Mouse (Mus musculus): ENCODE data around the gene Cyp1b1. TPM values are rescaled to one million over a fixed set of nuclear protein-coding genes. Genes with fewer than 3 reads are reported as not detected.

Cyp1b1 gene
- total RNA-seq (2012; rRNA removed) = 2.4 and 15.2 TPM in 2 replicates

- H3K4me1 ChIP-seq (ENCODE audit: control insufficient read depth in 2 of 2, insufficient read depth in 2 of 2, low read length in 2 of 2, poor library complexity in 1 of 2) = peaks cover 0 to 8% of the 10 kb centered on the region in 2 experiments; a peak in 1 of 4 replicates
- no peaks in the 10 kb centered on the region for H3K9me3 ChIP-seq (ENCODE audit: control insufficient read depth, insufficient read depth, low read depth, low read length)
- no peak within 1 kb of the TSS for H3K9ac ChIP-seq (ENCODE audit: insufficient read depth, low read depth, low read length, poor library complexity, severe bottlenecking)
- no peak for DNase-seq (ENCODE audit: low read depth, low spot score)
- no peak within 1 kb of the TSS for H3K27ac ChIP-seq (ENCODE audit: insufficient read depth, low read depth, low read length, poor library complexity, severe bottlenecking)
- TF ChIP-seq HCFC1 (IDR thresholded peaks at IDR 0.05; ENCODE audit: borderline replicate concordance, insufficient read depth, low read length) (no peak), CHD2 (IDR thresholded peaks at IDR 0.05; ENCODE audit: low read depth, low read length) (no peak), ZC3H11A (IDR thresholded peaks at IDR 0.05; ENCODE audit: borderline replicate concordance, low read depth, low read length) (no peak), ZNF384 (IDR thresholded peaks at IDR 0.05; ENCODE audit: low read depth, low read length) (no peak), MAFK (IDR thresholded peaks at IDR 0.05; ENCODE audit: insufficient read depth, low read depth, low read length) (no peak)
- H3K36me3 ChIP-seq (ENCODE audit: control insufficient read depth, insufficient read depth, low read length, poor library complexity, severe bottlenecking) = no peaks in the 10 kb centered on the region
- H3K4me3 ChIP-seq (ENCODE audit: insufficient read depth in 1 of 2, low read depth in 1 of 2, low read length in 2 of 2, poor library complexity in 1 of 2, severe bottlenecking in 1 of 2) = peak within 1 kb of the TSS; percentile 58 to 61
- in situ Hi-C loops (cut with MboI; ENCODE audit: low sequenced_read_pairs in 2 of 2, unreplicated experiment in 2 of 2) = no loop called here
These were observed at the start of gene Cyp1b1 for GRCm38 (mm10) chr17:79714931-79715637. Gene Cyp1b1, minus strand, starts transcription at chr17:79715061.

- H3K27ac ChIP-seq (ENCODE audit: insufficient read depth, low read depth, low read length, poor library complexity, severe bottlenecking) = no peak overlapping the region
- no peak overlapping the region for H3K4me3 ChIP-seq (ENCODE audit: insufficient read depth in 1 of 2, low read depth in 1 of 2, low read length in 2 of 2, poor library complexity in 1 of 2, severe bottlenecking in 1 of 2)
- in situ Hi-C loops (cut with MboI; ENCODE audit: low sequenced_read_pairs in 2 of 2, unreplicated experiment in 2 of 2) = no loop called here
- no peak overlapping the region for H3K9ac ChIP-seq (ENCODE audit: insufficient read depth, low read depth, low read length, poor library complexity, severe bottlenecking)
- H3K9me3 ChIP-seq (ENCODE audit: control insufficient read depth, insufficient read depth, low read depth, low read length) = no peaks in the 10 kb centered on the region
- no peak for DNase-seq (ENCODE audit: low read depth, low spot score)
- H3K4me1 ChIP-seq (ENCODE audit: control insufficient read depth in 2 of 2, insufficient read depth in 2 of 2, low read length in 2 of 2, poor library complexity in 1 of 2) = no peaks in the 10 kb centered on the region
- TF ChIP-seq ZC3H11A (IDR thresholded peaks at IDR 0.05; ENCODE audit: borderline replicate concordance, low read depth, low read length) (no peak), HCFC1 (IDR thresholded peaks at IDR 0.05; ENCODE audit: borderline replicate concordance, insufficient read depth, low read length) (no peak), CHD2 (IDR thresholded peaks at IDR 0.05; ENCODE audit: low read depth, low read length) (no peak), ZNF384 (IDR thresholded peaks at IDR 0.05; ENCODE audit: low read depth, low read length) (no peak), MAFK (IDR thresholded peaks at IDR 0.05; ENCODE audit: insufficient read depth, low read depth, low read length) (no peak)
- no peaks in the 10 kb centered on the region for H3K36me3 ChIP-seq (ENCODE audit: control insufficient read depth, insufficient read depth, low read length, poor library complexity, severe bottlenecking)
These were observed 47.0 kb upstream of the Cyp1b1 start for GRCm38 (mm10) chr17:79761841-79762240.

- in situ Hi-C loops (cut with MboI; ENCODE audit: low sequenced_read_pairs in 2 of 2, unreplicated experiment in 2 of 2) = no loop called here
- H3K27ac ChIP-seq (ENCODE audit: insufficient read depth, low read depth, low read length, poor library complexity, severe bottlenecking) = no peak overlapping the region
- H3K4me3 ChIP-seq (ENCODE audit: insufficient read depth in 1 of 2, low read depth in 1 of 2, low read length in 2 of 2, poor library complexity in 1 of 2, severe bottlenecking in 1 of 2) = no peak overlapping the region
- H3K9me3 ChIP-seq (ENCODE audit: control insufficient read depth, insufficient read depth, low read depth, low read length) = no peaks in the 10 kb centered on the region
- H3K9ac ChIP-seq (ENCODE audit: insufficient read depth, low read depth, low read length, poor library complexity, severe bottlenecking) = no peak overlapping the region
- TF ChIP-seq CHD2 (IDR thresholded peaks at IDR 0.05; ENCODE audit: low read depth, low read length) = no peak
- TF ChIP-seq HCFC1 (IDR thresholded peaks at IDR 0.05; ENCODE audit: borderline replicate concordance, insufficient read depth, low read length) = no peak
- TF ChIP-seq MAFK (IDR thresholded peaks at IDR 0.05; ENCODE audit: insufficient read depth, low read depth, low read length) = no peak
- no peak for TF ChIP-seq ZNF384 (IDR thresholded peaks at IDR 0.05; ENCODE audit: low read depth, low read length)
- TF ChIP-seq ZC3H11A (IDR thresholded peaks at IDR 0.05; ENCODE audit: borderline replicate concordance, low read depth, low read length) = no peak
- no peak for DNase-seq (ENCODE audit: low read depth, low spot score)
- H3K4me1 ChIP-seq (ENCODE audit: control insufficient read depth in 2 of 2, insufficient read depth in 2 of 2, low read length in 2 of 2, poor library complexity in 1 of 2) = no peaks in the 10 kb centered on the region
- no peaks in the 10 kb centered on the region for H3K36me3 ChIP-seq (ENCODE audit: control insufficient read depth, insufficient read depth, low read length, poor library complexity, severe bottlenecking)
These were observed 39.0 kb upstream of the Cyp1b1 start for GRCm38 (mm10) chr17:79753831-79754230.

- H3K36me3 ChIP-seq (ENCODE audit: control insufficient read depth, insufficient read depth, low read length, poor library complexity, severe bottlenecking) = no peaks in the 10 kb centered on the region
- in situ Hi-C loops (cut with MboI; ENCODE audit: low sequenced_read_pairs in 2 of 2, unreplicated experiment in 2 of 2) = no loop called here
- no peak overlapping the region for H3K27ac ChIP-seq (ENCODE audit: insufficient read depth, low read depth, low read length, poor library complexity, severe bottlenecking)
- no peaks in the 10 kb centered on the region for H3K4me1 ChIP-seq (ENCODE audit: control insufficient read depth in 2 of 2, insufficient read depth in 2 of 2, low read length in 2 of 2, poor library complexity in 1 of 2)
- no peaks in the 10 kb centered on the region for H3K9me3 ChIP-seq (ENCODE audit: control insufficient read depth, insufficient read depth, low read depth, low read length)
- peak; percentile 36 for DNase-seq (ENCODE audit: low read depth, low spot score)
- no peak overlapping the region for H3K4me3 ChIP-seq (ENCODE audit: insufficient read depth in 1 of 2, low read depth in 1 of 2, low read length in 2 of 2, poor library complexity in 1 of 2, severe bottlenecking in 1 of 2)
- TF ChIP-seq ZNF384 (IDR thresholded peaks at IDR 0.05; ENCODE audit: low read depth, low read length) (no peak), MAFK (IDR thresholded peaks at IDR 0.05; ENCODE audit: insufficient read depth, low read depth, low read length) (no peak), CHD2 (IDR thresholded peaks at IDR 0.05; ENCODE audit: low read depth, low read length) (no peak)
- no peak overlapping the region for H3K9ac ChIP-seq (ENCODE audit: insufficient read depth, low read depth, low read length, poor library complexity, severe bottlenecking)
These were observed 38.0 kb upstream of the Cyp1b1 start for GRCm38 (mm10) chr17:79752836-79753235.
